Mouse (Mus musculus) midbrain, embryonic 11.5 days (tissue): ENCODE measurements at regions not wholly inside any gene's neighbourhood (a gene's known extent, or its start where the extent isn't known, plus 50 kb on each side); places are given as distances from the start of the nearest gene placed in this dataset.

Experiments used
- ATAC-seq: fragments of 200-750 bp; cut with Nextera tagmentation; 2 replicates; pipeline ENCODE4 v1.8.0; 2017; ENCODE audit warnings: moderate TSS enrichment, moderate library complexity; ENCODE audit not compliant: low FRiP score
- DNase-seq: peaks from one replicate; pipeline ENCODE4 v3.0.0; 2015; ENCODE audit warnings: low spot score; ENCODE audit errors: missing footprints
- H3K27ac ChIP-seq: fragments of 300-500 bp; sonication (generic); 2 replicates; pipeline ENCODE4 v1.5.1; 2014; ENCODE audit warnings: low read depth, low read length
- H3K27me3 ChIP-seq: fragments of 300-500 bp; sonication (generic); 2 replicates; pipeline ENCODE4 v1.6.1; 2014; ENCODE audit warnings: mild to moderate bottlenecking, low read length, moderate library complexity, mixed read lengths; ENCODE audit not compliant: control insufficient read depth, insufficient read depth
- H3K36me3 ChIP-seq: fragments of 300-500 bp; sonication (generic); 2 replicates; pipeline ENCODE4 v1.6.1; 2014; ENCODE audit warnings: mild to moderate bottlenecking, low read length, moderate library complexity, mixed read lengths; ENCODE audit not compliant: control insufficient read depth, insufficient read depth
- H3K4me1 ChIP-seq: fragments of 300-500 bp; sonication (generic); 2 replicates; pipeline ENCODE4 v1.6.1; 2014; ENCODE audit warnings: low read length; ENCODE audit not compliant: control insufficient read depth, insufficient read depth
- H3K4me2 ChIP-seq: fragments of 300-500 bp; sonication (generic); 2 replicates; pipeline ENCODE4 v1.6.1; 2014; ENCODE audit warnings: mild to moderate bottlenecking, moderate library complexity
- H3K4me3 ChIP-seq: fragments of 300-500 bp; sonication (generic); 2 replicates; pipeline ENCODE4 v1.5.1; 2014; ENCODE audit warnings: low read depth, low read length
- H3K9ac ChIP-seq: fragments of 300-500 bp; sonication (generic); 2 replicates; pipeline ENCODE4 v1.6.1; 2014; ENCODE audit warnings: low read length
- H3K9me3 ChIP-seq: fragments of 300-500 bp; sonication (generic); 2 replicates; pipeline ENCODE4 v1.6.1; 2016; ENCODE audit warnings: low read length; ENCODE audit not compliant: control insufficient read depth
- WGBS: fragments of 180-500 bp; shearing (Covaris S2); extraction: QIAGEN DNeasy Blood & Tissue Kit; methylation state at CpG from one replicate; pipeline ENCODE4 v1.1.7; 2014; 5-methylcytosine and 5-hydroxymethylcytosine counted together

- DNase-seq = peak; percentile 90
- WGBS = 15% methylated on average over 12 of the region's 12 CpGs
- Histone ChIP-seq H3K9ac (0 out of 2 replicates have a peak overlapping the region, but pooled peaks have one; percentile 12), H3K36me3 (no peaks in the 10 kb centered on the region), H3K27me3 (no peaks in the 10 kb centered on the region), H3K9me3 (no peaks in the 10 kb centered on the region), H3K4me1 (no peaks in the 10 kb centered on the region), H3K4me2 (peak overlapping the region; percentile 50), H3K4me3 (peak overlapping the region; percentile 22; the same call in 1 of the 2 replicates), H3K27ac (no peak overlapping the region; the same call in 1 of the 2 replicates)
- peak; percentile 60 for ATAC-seq
Observed at GRCm38 (mm10) chr14:105815281-105815680, 81.3 kb downstream of the Spry2 start.

GRCm38 (mm10) chr14:105813661-105814060 lies 83.0 kb downstream of the Spry2 start:
- Histone ChIP-seq H3K9ac (no peak overlapping the region), H3K4me3 (no peak overlapping the region), H3K27ac (no peak overlapping the region), H3K4me2 (no peak overlapping the region), H3K9me3 (no peaks in the 10 kb centered on the region), H3K27me3 (no peaks in the 10 kb centered on the region), H3K4me1 (no peaks in the 10 kb centered on the region), H3K36me3 (no peaks in the 10 kb centered on the region)
- ATAC-seq (no peak), DNase-seq (no peak)

- ATAC-seq (no peak), DNase-seq (peak; percentile 75)
- Histone ChIP-seq H3K9ac (no peak overlapping the region), H3K4me3 (no peak overlapping the region), H3K4me1 (no peaks in the 10 kb centered on the region), H3K27ac (no peak overlapping the region), H3K27me3 (no peaks in the 10 kb centered on the region), H3K4me2 (no peak overlapping the region), H3K36me3 (no peaks in the 10 kb centered on the region), H3K9me3 (no peaks in the 10 kb centered on the region)
- WGBS = 89% methylated on average over 6 of the region's 6 CpGs
Observed at GRCm38 (mm10) chr14:105813097-105813496, 83.5 kb downstream of the Spry2 start.

DNA sequence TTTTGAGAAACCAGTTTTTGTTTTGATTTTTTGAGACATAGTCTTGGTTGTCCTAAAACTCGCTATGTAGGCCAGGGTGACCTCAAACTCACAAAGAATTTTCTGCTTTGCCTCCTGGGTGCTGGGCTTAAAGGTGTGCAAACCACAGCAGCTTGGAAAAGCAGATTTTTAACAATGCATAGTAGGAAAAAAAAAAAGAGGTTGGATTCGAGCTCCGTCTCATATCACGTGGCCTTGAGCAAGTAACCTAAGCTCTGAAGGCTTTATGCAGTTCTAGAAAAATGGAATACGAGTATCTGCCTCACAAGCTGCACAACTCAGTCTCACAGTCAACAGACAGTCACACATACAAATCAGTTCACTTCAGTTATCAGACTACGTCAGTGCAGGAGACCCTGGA lies 90.9 kb downstream of the Spry2 start:
- Histone ChIP-seq H3K27me3 (no peaks in the 10 kb centered on the region), H3K36me3 (no peaks in the 10 kb centered on the region), H3K9me3 (no peaks in the 10 kb centered on the region), H3K4me3 (no peak overlapping the region), H3K4me1 (no peaks in the 10 kb centered on the region), H3K4me2 (no peak overlapping the region), H3K9ac (no peak overlapping the region), H3K27ac (no peak overlapping the region)
- ATAC-seq = no peak
- 86% methylated on average over 6 of the region's 6 CpGs for WGBS
- DNase-seq = no peak

GRCm38 (mm10) chr14:105805362-105805761 lies 91.3 kb downstream of the Spry2 start:
- DNase-seq = no peak
- ATAC-seq = no peak
- Histone ChIP-seq H3K4me2 (no peak overlapping the region), H3K4me1 (no peaks in the 10 kb centered on the region), H3K9me3 (no peaks in the 10 kb centered on the region), H3K36me3 (no peaks in the 10 kb centered on the region), H3K27me3 (no peaks in the 10 kb centered on the region), H3K4me3 (no peak overlapping the region), H3K27ac (no peak overlapping the region), H3K9ac (no peak overlapping the region)
- WGBS = 83% methylated on average over 5 of the region's 5 CpGs

DNA sequence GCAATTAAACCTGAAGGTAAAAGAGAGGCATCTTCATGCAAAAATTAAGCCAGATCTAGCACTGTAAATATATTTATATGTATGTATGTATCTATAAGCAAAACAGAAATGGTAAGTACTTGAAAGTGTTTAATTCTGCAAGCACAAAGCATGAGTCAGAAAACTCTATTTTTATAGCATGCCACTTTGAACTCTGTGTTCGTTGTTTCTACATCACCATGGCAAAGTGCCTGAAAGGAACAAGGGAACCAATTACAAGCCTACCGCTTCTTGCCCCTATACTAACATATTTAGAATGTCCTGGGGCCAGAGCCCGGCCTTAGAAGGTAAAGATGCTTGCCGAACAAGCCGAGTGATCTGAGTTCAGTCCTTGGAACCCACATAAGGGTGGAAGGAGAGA lies 91.9 kb downstream of the Spry2 start:
- 87% methylated on average over 5 of the region's 5 CpGs for WGBS
- Histone ChIP-seq H3K4me2 (no peak overlapping the region), H3K9ac (no peak overlapping the region), H3K4me3 (no peak overlapping the region), H3K27ac (no peak overlapping the region), H3K4me1 (no peaks in the 10 kb centered on the region), H3K36me3 (no peaks in the 10 kb centered on the region), H3K9me3 (no peaks in the 10 kb centered on the region), H3K27me3 (no peaks in the 10 kb centered on the region)
- ATAC-seq (no peak), DNase-seq (no peak)

- Histone ChIP-seq H3K36me3 (no peaks in the 10 kb centered on the region), H3K4me3 (no peak overlapping the region), H3K9me3 (no peaks in the 10 kb centered on the region), H3K9ac (no peak overlapping the region), H3K27ac (no peak overlapping the region), H3K4me2 (no peak overlapping the region), H3K4me1 (no peaks in the 10 kb centered on the region), H3K27me3 (no peaks in the 10 kb centered on the region)
- DNase-seq (no peak), ATAC-seq (no peak)
- WGBS = 48% methylated on average over 7 of the region's 7 CpGs
Observed at GRCm38 (mm10) chr14:105803281-105803680, 93.3 kb downstream of the Spry2 start.

DNA sequence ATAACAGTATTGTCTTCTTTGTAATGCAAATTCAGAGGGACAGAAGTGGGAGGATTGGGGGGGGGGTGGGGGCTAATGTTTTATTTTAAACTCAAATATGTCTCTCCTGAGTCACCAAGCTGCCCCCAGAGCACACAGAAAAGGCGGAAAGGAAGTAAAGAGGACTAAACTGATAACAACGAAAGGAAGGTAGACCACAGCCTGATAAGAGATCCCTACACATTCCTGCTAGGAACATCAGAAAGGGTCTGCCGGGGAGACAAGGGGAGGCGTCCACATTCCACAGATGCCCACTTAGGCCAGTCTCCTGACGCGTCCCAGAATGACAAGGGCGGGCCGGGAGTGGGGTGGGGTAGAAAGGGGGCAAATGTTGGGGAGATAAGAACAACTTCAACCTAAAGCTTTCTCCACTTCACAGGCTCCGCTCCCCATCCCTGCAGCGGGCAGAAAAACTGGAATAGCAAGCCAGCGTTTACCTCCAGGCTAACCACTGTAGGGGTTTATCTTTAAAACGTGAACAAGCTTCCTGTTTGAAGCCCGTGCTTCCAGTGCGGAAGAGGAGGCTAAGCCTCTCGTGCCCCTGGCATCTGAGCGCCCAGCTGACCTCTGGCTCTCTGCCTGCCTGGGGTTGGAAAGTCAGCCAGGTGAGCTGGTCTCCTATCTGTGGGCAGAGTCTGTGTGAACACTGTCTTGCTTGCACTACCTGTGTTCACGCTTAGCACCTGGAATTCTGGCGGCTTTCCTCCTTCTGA lies 93.9 kb downstream of the Spry2 start:
- Histone ChIP-seq H3K27me3 (no peaks in the 10 kb centered on the region), H3K27ac (no peak overlapping the region), H3K4me1 (no peaks in the 10 kb centered on the region), H3K4me3 (no peak overlapping the region), H3K4me2 (peak overlapping the region; percentile 10; the same call in 1 of the 2 replicates), H3K36me3 (no peaks in the 10 kb centered on the region), H3K9ac (no peak overlapping the region), H3K9me3 (no peaks in the 10 kb centered on the region)
- DNase-seq = peak; percentile 86
- WGBS = 25% methylated on average over 18 of the region's 18 CpGs
- peak; percentile 44; the same call in 1 of the 2 replicates for ATAC-seq

- Histone ChIP-seq H3K36me3 (no peaks in the 10 kb centered on the region), H3K27ac (no peak overlapping the region), H3K4me1 (no peaks in the 10 kb centered on the region), H3K9me3 (no peaks in the 10 kb centered on the region), H3K4me3 (no peak overlapping the region), H3K4me2 (no peak overlapping the region), H3K27me3 (no peaks in the 10 kb centered on the region), H3K9ac (no peak overlapping the region)
- DNase-seq = no peak
- no peak for ATAC-seq
- 89% methylated on average over 13 of the region's 13 CpGs for WGBS
Observed at GRCm38 (mm10) chr14:105800142-105800925, 96.3 kb downstream of the Spry2 start.
